Mouse (Mus musculus) regulatory T cell (primary cell): ENCODE data around the gene Msantd2.

ENCODE experiments used
- in situ Hi-C: fragments of 300-600 bp; cut with MboI, MseI; formaldehyde crosslinking; loops from one replicate; pipeline ENCODE4 v1.15.1; 2025; ENCODE audit warnings: high pct_unique_total_duplicates

The Msantd2 gene

GRCm38 (mm10) chr9:37567892-37568604 is 78.9 kb downstream of the Msantd2 start:
- in situ Hi-C loops, result no loop called here

DNA sequence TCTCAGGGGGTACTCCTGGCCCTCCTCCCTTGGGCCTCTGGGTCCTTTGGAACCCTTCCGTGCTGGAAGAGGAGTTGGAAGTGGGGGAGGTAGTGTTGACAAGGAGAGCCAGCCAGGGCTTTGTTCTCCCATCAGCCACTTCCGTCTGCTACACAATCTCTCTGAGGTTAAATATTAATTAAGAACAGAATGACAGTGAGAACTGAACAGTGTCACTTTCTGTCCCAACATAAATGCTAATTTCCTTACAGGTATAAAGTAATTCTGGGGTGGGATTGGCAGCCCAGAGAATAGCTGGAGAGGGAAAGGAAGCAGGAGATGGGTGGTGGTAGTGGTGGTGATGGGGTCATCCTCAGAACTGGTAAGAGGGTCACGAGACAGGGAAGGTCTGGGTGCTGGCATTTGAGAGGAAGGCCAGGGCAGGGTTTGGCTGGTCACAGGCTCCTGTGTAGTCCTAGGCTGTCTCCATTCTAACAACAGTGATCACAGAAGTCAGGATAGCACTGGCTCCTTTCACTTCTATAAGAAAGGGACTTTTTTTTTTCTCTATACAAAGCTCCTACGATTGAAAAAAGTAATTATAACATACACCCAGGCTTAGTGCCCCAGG is 79.6 kb downstream of the Msantd2 start:
- in situ Hi-C loops, result no loop called here

DNA sequence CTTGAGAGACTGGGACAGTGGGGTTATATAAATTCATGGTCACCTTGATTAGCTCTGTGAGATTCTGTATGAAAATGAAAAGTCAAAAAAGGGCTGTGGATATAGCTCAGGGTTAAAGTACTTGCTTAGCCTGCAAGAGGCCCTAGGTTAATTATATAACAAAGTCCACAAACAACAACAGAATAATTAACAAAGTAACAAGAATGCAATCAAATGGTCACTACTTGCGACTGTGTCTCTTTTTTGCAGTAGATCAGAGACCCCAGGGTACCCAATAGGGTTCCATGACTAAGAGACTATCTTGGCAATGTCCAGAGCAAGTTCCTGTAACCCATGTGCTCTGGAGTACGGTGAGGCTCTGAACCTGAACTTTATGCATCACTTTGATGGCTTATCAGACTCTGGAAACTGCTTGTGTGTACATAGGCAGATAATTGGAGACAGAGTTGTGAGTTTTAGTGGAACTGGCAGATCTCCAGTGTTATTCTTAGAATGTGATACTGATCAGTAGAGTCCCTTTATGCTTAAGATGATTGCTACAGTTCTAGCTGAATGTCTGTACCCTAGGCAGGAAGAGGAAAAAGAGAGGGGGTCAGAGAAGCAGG is 80.2 kb downstream of the Msantd2 start:
- in situ Hi-C loops, result no loop called here

DNA sequence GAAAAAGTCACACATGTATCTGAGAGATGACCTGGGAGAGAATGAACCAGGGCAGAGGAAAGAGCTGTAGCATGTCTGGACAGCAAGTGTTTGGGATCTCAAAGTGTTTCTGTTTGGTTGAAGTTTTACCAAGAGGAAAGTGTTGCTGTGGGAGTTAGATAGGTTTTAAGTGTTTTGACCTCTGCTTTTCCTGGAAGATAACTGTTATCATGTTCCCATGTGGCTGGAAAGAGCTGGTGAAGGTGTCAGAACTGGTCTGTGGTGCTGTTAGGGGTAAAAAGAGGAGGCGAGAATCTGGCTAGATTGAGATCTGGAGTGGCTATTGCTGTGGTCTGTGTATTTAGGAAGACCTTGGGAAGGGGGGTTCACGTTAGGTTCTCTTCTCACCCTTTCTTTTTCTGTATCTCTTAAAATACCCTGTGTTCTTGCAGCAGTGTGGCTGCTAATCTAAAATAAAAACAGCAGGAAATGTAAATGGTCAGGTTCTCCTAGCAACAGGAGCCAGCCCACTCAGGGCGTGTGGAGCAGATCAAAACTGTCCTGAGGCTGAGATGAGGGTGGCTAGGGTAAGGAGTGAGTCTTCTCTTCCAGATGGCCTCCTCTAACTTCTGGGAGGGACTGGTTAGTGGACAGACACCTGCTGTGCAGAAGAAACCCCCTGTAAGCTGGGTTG is 83.2 kb downstream of the Msantd2 start:
- in situ Hi-C loops, result no loop called here
